Mouse (Mus musculus) right cerebral cortex, postnatal 4 days (tissue): ENCODE measurements at regions not wholly inside any gene's neighbourhood (a gene's known extent, or its start where the extent isn't known, plus 50 kb on each side); places are given as distances from the start of the nearest gene placed in this dataset.

Experiments used
- DNase-seq: peaks from one replicate; pipeline ENCODE4 v3.0.0-alpha.2; 2022

- no peak for DNase-seq
These were observed 1249.0 kb downstream of the Hace1 start for GRCm38 (mm10) chr10:46826639-46827038.

DNA sequence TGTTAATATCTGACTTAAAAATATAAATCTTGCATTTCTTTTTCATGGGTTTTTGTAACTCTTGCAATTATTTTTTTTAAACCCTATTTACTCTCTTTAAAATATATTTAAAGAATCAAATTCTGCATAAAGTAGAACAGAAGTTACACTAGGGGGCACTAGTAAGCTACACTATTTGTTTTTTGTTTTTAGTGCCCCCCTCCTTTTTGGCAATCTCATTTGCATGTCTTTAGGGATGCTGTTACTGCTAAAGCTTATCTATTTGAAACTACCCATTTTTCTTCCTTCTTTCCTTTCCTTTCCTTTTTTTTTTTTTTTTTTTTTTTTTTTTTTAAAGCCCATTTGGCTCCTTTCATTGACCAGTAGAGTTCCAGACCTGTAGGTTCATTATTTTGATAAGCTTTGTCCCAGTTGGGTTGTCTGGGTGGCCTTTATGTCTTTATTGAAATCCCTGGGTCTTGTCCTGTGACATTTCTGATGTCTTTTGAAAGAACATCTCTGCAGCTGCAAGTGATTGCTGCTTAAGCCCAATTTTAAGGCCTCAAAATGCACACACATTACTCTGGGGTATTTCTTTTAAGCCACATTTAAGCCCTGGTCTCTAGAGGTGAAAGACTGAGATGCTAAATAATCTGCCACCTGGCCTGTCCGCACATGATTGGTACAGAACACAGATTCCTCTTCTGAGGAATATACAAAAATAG, 1249.6 kb downstream of the Hace1 start:
- DNase-seq: no peak

- no peak for DNase-seq
These were observed 1250.5 kb downstream of the Hace1 start for GRCm38 (mm10) chr10:46828164-46828563.

- DNase-seq: no peak
These were observed 1268.1 kb downstream of the Hace1 start for GRCm38 (mm10) chr10:46845578-46846314.
